Mouse (Mus musculus) lung, adult 2 months (tissue): Measurements from ENCODE around the gene Smg9.

Experiments
- CTCF ChIP-seq: fragments of 200-500 bp; IDR thresholded peaks from 2 replicates; pipeline ENCODE4 v1.5.1; 2011; ENCODE audit warnings: mild to moderate bottlenecking, low read length, control low read depth; ENCODE audit not compliant: insufficient read depth
- POLR2A ChIP-seq: fragments of 200-500 bp; IDR thresholded peaks from 2 replicates; pipeline ENCODE4 v1.6.1; 2011; ENCODE audit warnings: low read depth, mild to moderate bottlenecking, control low read depth, low read length, borderline replicate concordance; ENCODE audit errors: extremely low read depth

GRCm38 (mm10) chr7:24430551-24431345 is 31.3 kb downstream of the Smg9 start:
- TF ChIP-seq CTCF, result no peak
- no peak for TF ChIP-seq POLR2A
